Comparison of ENCODE assay signal across 8 mouse cellular contexts in genomic region chr12:71136974-71137491, GRCm38 (mm10). TPM values are rescaled to one million over a fixed set of nuclear protein-coding genes. Genes with fewer than 3 reads are reported as not detected.
DNase-seq lines count a peak whose midpoint lies in the region; ATAC-seq and TF ChIP-seq lines count a peak whose summit lies in the region.

No protein-coding gene starts in this region.

- no peaks in the 10 kb centered on the region for H3K9me3 ChIP-seq in CH12.LX (replicated peaks; ENCODE audit: low read length)
- no peaks in the 10 kb centered on the region for H3K9me3 ChIP-seq in forebrain, embryonic 11.5 days (ENCODE audit: control insufficient read depth, low read length)
- H3K9me3 ChIP-seq in heart, embryonic 16.5 days (replicated peaks; ENCODE audit: control insufficient read depth, low read length): no peaks in the 10 kb centered on the region
- H3K9me3 ChIP-seq in liver, embryonic 16.5 days (replicated peaks; ENCODE audit: control insufficient read depth, low read length): no peaks in the 10 kb centered on the region
- H3K9me3 ChIP-seq in neural tube, embryonic 13.5 days: no peaks in the 10 kb centered on the region

- in situ Hi-C loops in CH12.LX (cut with MboI; ENCODE audit: low pct_ligation_motif_present, low pct_unique_long_range_greater_than_20kb, low sequenced_read_pairs): loop anchor here (25.0 kb wide), 1 partner anchor 575 kb away; no protein-coding TSS in a partner anchor

- peak; percentile 80 for ATAC-seq in forebrain, embryonic 11.5 days (replicated peaks; ENCODE audit: low FRiP score)
- ATAC-seq in heart, embryonic 16.5 days (replicated peaks; ENCODE audit: extremely low read depth, insufficient read depth, low FRiP score): peak; percentile 80
- peak; percentile 83 for ATAC-seq in liver, embryonic 16.5 days (ENCODE audit: low read depth)
- ATAC-seq in neural tube, embryonic 13.5 days (ENCODE audit: low read depth): peak; percentile 83

- TF ChIP-seq RAD21 in CH12.LX (IDR thresholded peaks at IDR 0.05; ENCODE audit: low read depth, low read length): no peak

- peak overlapping the region; percentile 86 for H3K9ac ChIP-seq in CH12.LX (ENCODE audit: insufficient read depth, low read depth)
- H3K9ac ChIP-seq in forebrain, embryonic 11.5 days (ENCODE audit: low read length): peak overlapping the region; percentile 87
- peak overlapping the region; percentile 92 for H3K9ac ChIP-seq in heart, embryonic 16.5 days (ENCODE audit: low read length)
- peak overlapping the region; percentile 90 for H3K9ac ChIP-seq in liver, embryonic 16.5 days (ENCODE audit: low read depth, low read length)
- peak overlapping the region; percentile 93 for H3K9ac ChIP-seq in neural tube, embryonic 13.5 days

- WGBS in forebrain, embryonic 11.5 days: under 1% methylated on average over 30 of the region's 30 CpGs
- WGBS in heart, embryonic 16.5 days: under 1% methylated on average over 30 of the region's 30 CpGs
- WGBS in liver, embryonic 16.5 days (ENCODE audit: insufficient replicate concordance): under 1% methylated on average over 30 of the region's 30 CpGs
- WGBS in neural tube, embryonic 13.5 days: under 1% methylated on average over 30 of the region's 30 CpGs

- no peak for TF ChIP-seq CTCF in CH12.LX (conservative IDR thresholded peaks at IDR 0.05 in 1 of 2, IDR thresholded peaks at IDR 0.05 in 1 of 2; ENCODE audit: low read depth in 2 of 2, low read length in 2 of 2)

- peak; percentile 82 for TF ChIP-seq POLR2A in CH12.LX (IDR thresholded peaks at IDR 0.05; ENCODE audit: low read depth, low read length)

- no peaks in the 10 kb centered on the region for H3K27me3 ChIP-seq in CH12.LX (replicated peaks)
- H3K27me3 ChIP-seq in forebrain, embryonic 11.5 days (ENCODE audit: control insufficient read depth, insufficient read depth, low read length): no peaks in the 10 kb centered on the region
- H3K27me3 ChIP-seq in heart, embryonic 16.5 days (ENCODE audit: control insufficient read depth, insufficient read depth, low read length): no peaks in the 10 kb centered on the region
- H3K27me3 ChIP-seq in liver, embryonic 16.5 days (ENCODE audit: control insufficient read depth, insufficient read depth, low read depth, low read length): no peaks in the 10 kb centered on the region
- no peaks in the 10 kb centered on the region for H3K27me3 ChIP-seq in neural tube, embryonic 13.5 days

- peaks cover 5 to 26% of the 10 kb centered on the region in 2 experiments; a peak in 3 of 4 replicates for H3K4me1 ChIP-seq in CH12.LX (ENCODE audit: control insufficient read depth in 1 of 2, insufficient read depth in 2 of 2)
- H3K4me1 ChIP-seq in forebrain, embryonic 11.5 days (replicated peaks; ENCODE audit: control insufficient read depth, insufficient read depth, low read length): peaks cover 2% of the 10 kb centered on the region; the same call in 1 of the 2 replicates
- H3K4me1 ChIP-seq in heart, embryonic 16.5 days (ENCODE audit: control insufficient read depth, insufficient read depth, low read length): peaks cover 20% of the 10 kb centered on the region
- peaks cover 12% of the 10 kb centered on the region for H3K4me1 ChIP-seq in liver, embryonic 16.5 days (ENCODE audit: control insufficient read depth, low read depth, low read length)
- peaks cover 42% of the 10 kb centered on the region for H3K4me1 ChIP-seq in neural tube, embryonic 13.5 days (replicated peaks)

- H3K27ac ChIP-seq in CH12.LX (ENCODE audit: insufficient read depth, low read depth): no peak overlapping the region; the same call in 1 of the 2 replicates
- H3K27ac ChIP-seq in forebrain, embryonic 11.5 days (ENCODE audit: low read depth, low read length): peak overlapping the region; percentile 27; the same call in 1 of the 2 replicates
- peak overlapping the region; percentile 85 for H3K27ac ChIP-seq in heart, embryonic 16.5 days (ENCODE audit: low read length)
- H3K27ac ChIP-seq in liver, embryonic 16.5 days (ENCODE audit: low read length): peak overlapping the region; percentile 92
- peak overlapping the region; percentile 83 for H3K27ac ChIP-seq in neural tube, embryonic 13.5 days (replicated peaks)

- H3K4me2 ChIP-seq in CH12.LX (ENCODE audit: insufficient read depth, low read depth, poor library complexity, severe bottlenecking): peak overlapping the region; percentile 5; the same call in 1 of the 2 replicates
- peak overlapping the region; percentile 83; the same call in 1 of the 2 replicates for H3K4me2 ChIP-seq in forebrain, embryonic 11.5 days (ENCODE audit: low read depth, low read length, severe bottlenecking)
- peak overlapping the region; percentile 99 for H3K4me2 ChIP-seq in heart, embryonic 16.5 days (ENCODE audit: low read depth, low read length)
- H3K4me2 ChIP-seq in liver, embryonic 16.5 days (ENCODE audit: low read depth, low read length): peak overlapping the region; percentile 98
- peak overlapping the region; percentile 75 for H3K4me2 ChIP-seq in neural tube, embryonic 13.5 days

- H3K4me3 ChIP-seq in CH12.LX (replicated peaks in 1 of 3; ENCODE audit: low read depth in 2 of 3, low read length in 2 of 3, poor library complexity in 1 of 3): peak overlapping the region; percentile 71 to 98 (median 83)
- H3K4me3 ChIP-seq in forebrain, embryonic 11.5 days (ENCODE audit: low read depth, low read length): peak overlapping the region; percentile 86
- peak overlapping the region; percentile 84 for H3K4me3 ChIP-seq in heart, embryonic 16.5 days (ENCODE audit: low read length)
- H3K4me3 ChIP-seq in liver, embryonic 16.5 days (ENCODE audit: low read depth, low read length): peak overlapping the region; percentile 97
- peak overlapping the region; percentile 98 for H3K4me3 ChIP-seq in neural tube, embryonic 13.5 days

- TF ChIP-seq EP300 in CH12.LX (IDR thresholded peaks at IDR 0.05; ENCODE audit: low read length): no peak

- dilution Hi-C loops in CH12.LX (cut with MboI; ENCODE audit: extremely low pct_ligation_motif_present, extremely low pct_unique_long_range_greater_than_20kb, low sequenced_read_pairs): no loop called here

- DNase-seq in CH12.LX (ENCODE audit: extremely low read depth): peak; percentile 90
- DNase-seq in c-Kit-positive CD71-positive TER-119-negative erythroid progenitor cells, embryonic 14.5 days (ENCODE audit: low read depth): peak; percentile 90
- DNase-seq in forebrain, embryonic 11.5 days (ENCODE audit: low spot score): peak; percentile 96
- DNase-seq in kidney, postnatal 36 days: peak; percentile 82 to 91
- peak; percentile 92 for DNase-seq in testis, postnatal 10 days (ENCODE audit: low spot score)

- H3K79me2 ChIP-seq in CH12.LX (replicated peaks; ENCODE audit: control insufficient read depth, extremely low read depth, insufficient read depth, poor library complexity, severe bottlenecking): peaks cover 48% of the 10 kb centered on the region

- H3K36me3 ChIP-seq in CH12.LX (replicated peaks in 1 of 2; ENCODE audit: control insufficient read depth in 1 of 2, insufficient read depth in 1 of 2, low read length in 1 of 2): peaks cover 20 to 51% of the 10 kb centered on the region in 2 experiments
- peaks cover 5% of the 10 kb centered on the region; the same call in 1 of the 2 replicates for H3K36me3 ChIP-seq in forebrain, embryonic 11.5 days (ENCODE audit: control insufficient read depth, insufficient read depth, low read length)
- H3K36me3 ChIP-seq in heart, embryonic 16.5 days (ENCODE audit: control insufficient read depth, insufficient read depth): peaks cover 22% of the 10 kb centered on the region
- H3K36me3 ChIP-seq in liver, embryonic 16.5 days (ENCODE audit: control insufficient read depth, insufficient read depth): peaks cover 15% of the 10 kb centered on the region
- peaks cover 27% of the 10 kb centered on the region for H3K36me3 ChIP-seq in neural tube, embryonic 13.5 days

TF ChIP-seq in CH12.LX, 34 proteins besides CTCF, POLR2A, EP300 and RAD21 (continues in another document):
- TF ChIP-seq BHLHE40 (IDR thresholded peaks at IDR 0.05; ENCODE audit: low read depth, low read length) (no peak), MAX (IDR thresholded peaks at IDR 0.05; ENCODE audit: low read length) (no peak), MYC (IDR thresholded peaks at IDR 0.05; ENCODE audit: low read depth, low read length) (no peak; the same call in 1 of the 2 replicates), TCF12 (IDR thresholded peaks at IDR 0.05; ENCODE audit: low read depth, low read length) (peak; percentile 68), TBP (conservative IDR thresholded peaks at IDR 0.05; ENCODE audit: low read depth, low read length) (peak; percentile 42; the same call in 1 of the 2 replicates), E2F4 (IDR thresholded peaks at IDR 0.05; ENCODE audit: insufficient replicate concordance, low read depth, low read length) (no peak), MAZ (IDR thresholded peaks at IDR 0.05; ENCODE audit: low read depth, low read length) (peak; percentile 96)

RNA-seq across cellular contexts. Expression of gene 2700049A03Rik, which starts 0.4 kb away (rescaled TPM):
- 7.7 TPM in 2 replicates for total RNA-seq in CH12.LX (2012; rRNA removed)
- total RNA-seq in CH12.LX (2014; rRNA removed): 10.0 and 10.6 TPM in 2 replicates
- 7.5 and 9.4 TPM in 2 replicates for polyA plus RNA-seq in CH12.LX (2012; ENCODE audit: insufficient read length, low read depth)
- 19.0 and 21.3 TPM in 2 replicates for polyA plus RNA-seq in forebrain, embryonic 11.5 days (2014; fragmentation: Nextera tagmentation; extraction: Ambion mirVana)
- 9.1 and 9.2 TPM in 2 replicates for polyA plus RNA-seq in heart, embryonic 16.5 days (2015; fragmentation: Nextera tagmentation; extraction: Ambion mirVana)
- 4.5 and 4.7 TPM in 2 replicates for polyA plus RNA-seq in liver, embryonic 16.5 days (2015; fragmentation: Nextera tagmentation; extraction: Ambion mirVana)
- polyA plus RNA-seq in neural tube, embryonic 13.5 days (2015; fragmentation: Nextera tagmentation; extraction: Ambion mirVana): 11.7 and 13.6 TPM in 2 replicates

RNA-seq across cellular contexts. Expression of gene Timm9, which starts 0.5 kb away (rescaled TPM):
- total RNA-seq in CH12.LX (2012; rRNA removed) (77.3 and 110 TPM in 2 replicates), CH12.LX (2014; rRNA removed) (127 and 141 TPM in 2 replicates)
- 82.8 and 83.0 TPM in 2 replicates for polyA plus RNA-seq in CH12.LX (2012; ENCODE audit: insufficient read length, low read depth)
- 73.9 and 77.0 TPM in 2 replicates for polyA plus RNA-seq in forebrain, embryonic 11.5 days (2014; fragmentation: Nextera tagmentation; extraction: Ambion mirVana)
- 98.9 and 108 TPM in 2 replicates for polyA plus RNA-seq in heart, embryonic 16.5 days (2015; fragmentation: Nextera tagmentation; extraction: Ambion mirVana)
- polyA plus RNA-seq in liver, embryonic 16.5 days (2015; fragmentation: Nextera tagmentation; extraction: Ambion mirVana): 30.3 and 32.1 TPM in 2 replicates
- 103 and 108 TPM in 2 replicates for polyA plus RNA-seq in neural tube, embryonic 13.5 days (2015; fragmentation: Nextera tagmentation; extraction: Ambion mirVana)

RNA-seq across cellular contexts. Expression of gene Tomm20l, which starts 25.8 kb away (rescaled TPM):
- total RNA-seq in CH12.LX (2012; rRNA removed): not detected in 2 replicates
- total RNA-seq in CH12.LX (2014; rRNA removed): not detected in 2 replicates
- not detected in 2 replicates for polyA plus RNA-seq in CH12.LX (2012; ENCODE audit: insufficient read length, low read depth)
- not detected in 2 replicates for polyA plus RNA-seq in forebrain, embryonic 11.5 days (2014; fragmentation: Nextera tagmentation; extraction: Ambion mirVana)
- 0.37 TPM in 1 of 2 replicates, not detected in the other for polyA plus RNA-seq in heart, embryonic 16.5 days (2015; fragmentation: Nextera tagmentation; extraction: Ambion mirVana)
- not detected in 2 replicates for polyA plus RNA-seq in liver, embryonic 16.5 days (2015; fragmentation: Nextera tagmentation; extraction: Ambion mirVana)
- polyA plus RNA-seq in neural tube, embryonic 13.5 days (2015; fragmentation: Nextera tagmentation; extraction: Ambion mirVana): not detected in 2 replicates

Comparison
In these comparisons a context has a peak if more than half of its experiments do, and no peak if none do; other contexts are left out.
1. H3K4me2 ChIP-seq: peak in every context shown above with its lines; median percentile 99 in heart, embryonic 16.5 days; 98 in liver, embryonic 16.5 days; 83 in forebrain, embryonic 11.5 days; 75 in neural tube, embryonic 13.5 days; 5 in CH12.LX.